Mouse (Mus musculus) kidney, postnatal 36 days (tissue): ENCODE measurements around the gene Muc5b.
"Not testable (repeated sequence)": the region's sequence is repeated elsewhere in the genome, so short reads cannot be mapped to it uniquely, and the experiment has no call there.

Experiments
- DNase-seq, 2 experiments: peaks; one replicate each; pipeline ENCODE4 v3.0.0; 2021 to 2022; ENCODE audit warnings: mixed read lengths in 2 of 2

Muc5b gene

GRCm38 (mm10) chr7:141838779-141839178, at the start of gene Muc5b:
Gene Muc5b (plus strand): TSS chr7:141839070.
- DNase-seq, result peak; percentile 4 to 18

GRCm38 (mm10) chr7:141794251-141794650, 44.6 kb upstream of the Muc5b start:
- DNase-seq, result no peak

GRCm38 (mm10) chr7:141803206-141803605, 35.7 kb upstream of the Muc5b start:
- DNase-seq, result no peak

GRCm38 (mm10) chr7:141805384-141805783, 33.5 kb upstream of the Muc5b start:
- DNase-seq, result no peak

GRCm38 (mm10) chr7:141807823-141808222, 31.0 kb upstream of the Muc5b start:
- DNase-seq, result not testable (repeated sequence)

GRCm38 (mm10) chr7:141809933-141810332, 28.9 kb upstream of the Muc5b start:
- not testable (repeated sequence) for DNase-seq

- DNase-seq, result no peak
These were observed 25.5 kb upstream of the Muc5b start for GRCm38 (mm10) chr7:141813321-141813720.

GRCm38 (mm10) chr7:141815361-141815760, 23.5 kb upstream of the Muc5b start:
- peak in 1 of 2 experiments; percentile 6 for DNase-seq

- DNase-seq, result peak; percentile 14 to 74
These were observed 21.4 kb upstream of the Muc5b start for GRCm38 (mm10) chr7:141817355-141818075.

- peak in 1 of 2 experiments; percentile 31 for DNase-seq
These were observed 20.6 kb upstream of the Muc5b start for GRCm38 (mm10) chr7:141818267-141818666.

- DNase-seq, result peak in 1 of 2 experiments; percentile 9
These were observed 16.1 kb upstream of the Muc5b start for GRCm38 (mm10) chr7:141822582-141823261.

- DNase-seq, result no peak
These were observed 15.2 kb upstream of the Muc5b start for GRCm38 (mm10) chr7:141823699-141824098.

GRCm38 (mm10) chr7:141824398-141824797, 14.5 kb upstream of the Muc5b start:
- DNase-seq, result no peak

- DNase-seq, result no peak
These were observed 2.9 kb upstream of the Muc5b start for GRCm38 (mm10) chr7:141835941-141836340.

- DNase-seq, result no peak
These were observed 2.4 kb upstream of the Muc5b start for GRCm38 (mm10) chr7:141836423-141836822.

- peak; percentile 8 to 11 for DNase-seq
These were observed 1.5 kb downstream of the Muc5b start for GRCm38 (mm10) chr7:141840354-141840753.

GRCm38 (mm10) chr7:141861046-141861445, 22.2 kb downstream of the Muc5b start:
- no peak for DNase-seq

- DNase-seq, result no peak
These were observed 30.8 kb downstream of the Muc5b start for GRCm38 (mm10) chr7:141869644-141870043.

- peak in 1 of 2 experiments; percentile 9 for DNase-seq
These were observed 31.7 kb downstream of the Muc5b start for GRCm38 (mm10) chr7:141870553-141870952.

- DNase-seq, result no peak
These were observed 36.0 kb downstream of the Muc5b start for GRCm38 (mm10) chr7:141874891-141875290.

- DNase-seq, result no peak
These were observed 39.9 kb downstream of the Muc5b start for GRCm38 (mm10) chr7:141878813-141879212.

GRCm38 (mm10) chr7:141892151-141892550, 53.3 kb downstream of the Muc5b start:
- DNase-seq, result peak in 1 of 2 experiments; percentile 25

- no peak for DNase-seq
These were observed 63.0 kb downstream of the Muc5b start for GRCm38 (mm10) chr7:141901825-141902224.

- DNase-seq, result peak; percentile 99 to 100
These were observed 63.4 kb downstream of the Muc5b start for GRCm38 (mm10) chr7:141902269-141902729.
